In the genomic region with DNA sequence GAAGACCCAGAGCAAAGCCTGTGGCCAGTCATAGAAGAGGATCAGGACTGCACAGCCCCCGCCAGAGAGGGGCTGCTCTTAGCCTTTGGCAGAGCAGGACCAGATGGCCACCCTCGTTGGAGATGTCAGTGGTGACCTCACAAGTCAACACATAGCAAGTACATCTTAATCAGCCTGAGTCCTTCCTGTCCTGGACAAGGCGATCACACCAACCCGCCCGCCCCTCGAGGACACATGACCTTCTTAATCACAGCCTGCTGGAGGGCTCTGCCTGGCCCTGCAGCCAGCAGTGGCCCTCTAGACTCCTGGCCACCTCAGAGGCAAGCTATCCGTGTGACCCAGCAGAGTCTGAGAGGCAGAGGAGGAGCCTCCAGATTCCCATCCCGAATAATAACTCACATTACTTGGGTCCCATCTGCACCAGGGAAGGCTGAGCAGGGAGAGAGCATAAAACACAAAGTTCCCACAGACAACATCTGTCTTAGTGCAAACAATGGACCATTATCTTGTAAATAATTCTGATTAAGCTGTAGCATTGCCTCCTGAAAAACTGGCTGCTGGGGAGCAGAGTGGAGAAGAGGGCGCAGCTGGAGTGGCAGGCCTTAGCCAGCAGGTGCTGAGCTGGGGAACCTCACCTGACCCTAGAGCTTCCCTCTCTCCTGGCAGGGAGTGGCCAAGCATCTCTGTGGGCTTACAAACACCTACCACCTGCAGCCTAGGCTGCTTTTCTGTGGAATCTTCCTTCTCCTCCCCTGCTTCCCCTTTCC, we compare ENCODE assay signal across 17 mouse cellular contexts.
A peak's percentile ranks its signal among the peaks of the same experiment; 100 is the strongest.
DNase-seq lines count a peak whose midpoint lies in the region; ATAC-seq lines count a peak whose summit lies in the region.
"Had no signal": no experiment of that assay in that cellular context is flagged by ENCODE, and none has a peak within 500 bp of the region (broad histone marks: within the 10 kb centered on the region; RNA-seq: fewer than 3 reads in every experiment).

No protein-coding gene starts in this region.

- 21% methylated on average over 9 of the region's 9 CpGs for WGBS in heart, embryonic 10.5 days
- WGBS in neural tube, embryonic 12.5 days: 51% methylated on average over 9 of the region's 9 CpGs
- WGBS in neural tube, embryonic 15.5 days: 55% methylated on average over 9 of the region's 9 CpGs
- WGBS in hindbrain, embryonic 16.5 days: 48% methylated on average over 9 of the region's 9 CpGs

- H3K9me3 ChIP-seq in heart, embryonic 10.5 days: no peaks in the 10 kb centered on the region
- no peaks in the 10 kb centered on the region for H3K9me3 ChIP-seq in neural tube, embryonic 12.5 days
- H3K9me3 ChIP-seq in neural tube, embryonic 15.5 days (replicated peaks): no peaks in the 10 kb centered on the region
- no peaks in the 10 kb centered on the region for H3K9me3 ChIP-seq in hindbrain, embryonic 16.5 days (ENCODE audit: control insufficient read depth, low read length)
- H3K9me3 ChIP-seq: heart, embryonic 13.5 days; limb, embryonic 13.5 days had no signal

- H3K9ac ChIP-seq in neural tube, embryonic 12.5 days: no peak overlapping the region
- H3K9ac ChIP-seq in neural tube, embryonic 15.5 days (replicated peaks): no peak overlapping the region
- no peak overlapping the region for H3K9ac ChIP-seq in hindbrain, embryonic 16.5 days (ENCODE audit: low read depth, low read length)
- H3K9ac ChIP-seq: heart, embryonic 13.5 days; limb, embryonic 13.5 days had no signal

- no peak overlapping the region for H3K27ac ChIP-seq in heart, embryonic 10.5 days
- H3K27ac ChIP-seq in neural tube, embryonic 12.5 days: no peak overlapping the region
- H3K27ac ChIP-seq in neural tube, embryonic 15.5 days (replicated peaks): no peak overlapping the region
- no peak overlapping the region for H3K27ac ChIP-seq in hindbrain, embryonic 16.5 days (ENCODE audit: low read depth, low read length)
- H3K27ac ChIP-seq: gastrocnemius, adult 2 months; heart, embryonic 13.5 days; limb, embryonic 13.5 days had no signal

- 0 out of 2 replicates have a peak, but pooled peaks cover 7% of the 10 kb centered on the region for H3K27me3 ChIP-seq in heart, embryonic 10.5 days (ENCODE audit: insufficient read depth, poor library complexity, severe bottlenecking)
- no peaks in the 10 kb centered on the region for H3K27me3 ChIP-seq in neural tube, embryonic 12.5 days (replicated peaks)
- no peaks in the 10 kb centered on the region for H3K27me3 ChIP-seq in neural tube, embryonic 15.5 days (replicated peaks)
- no peaks in the 10 kb centered on the region for H3K27me3 ChIP-seq in hindbrain, embryonic 16.5 days (replicated peaks; ENCODE audit: control insufficient read depth, insufficient read depth, low read length)
- H3K27me3 ChIP-seq: heart, embryonic 13.5 days had no signal

- H3K4me2 ChIP-seq in neural tube, embryonic 12.5 days (replicated peaks): no peak overlapping the region
- no peak overlapping the region for H3K4me2 ChIP-seq in neural tube, embryonic 15.5 days
- H3K4me2 ChIP-seq in hindbrain, embryonic 16.5 days (ENCODE audit: low read length): no peak overlapping the region
- H3K4me2 ChIP-seq: heart, embryonic 13.5 days; limb, embryonic 13.5 days had no signal

- no peaks in the 10 kb centered on the region for H3K36me3 ChIP-seq in heart, embryonic 10.5 days
- no peaks in the 10 kb centered on the region for H3K36me3 ChIP-seq in neural tube, embryonic 12.5 days
- no peaks in the 10 kb centered on the region for H3K36me3 ChIP-seq in neural tube, embryonic 15.5 days
- no peaks in the 10 kb centered on the region for H3K36me3 ChIP-seq in hindbrain, embryonic 16.5 days (ENCODE audit: control insufficient read depth, insufficient read depth, low read length)
- H3K36me3 ChIP-seq: heart, embryonic 13.5 days; limb, embryonic 13.5 days had no signal

- H3K4me3 ChIP-seq in heart, embryonic 10.5 days: no peak overlapping the region
- no peak overlapping the region for H3K4me3 ChIP-seq in neural tube, embryonic 12.5 days
- no peak overlapping the region for H3K4me3 ChIP-seq in neural tube, embryonic 15.5 days (replicated peaks)
- no peak overlapping the region for H3K4me3 ChIP-seq in hindbrain, embryonic 16.5 days (ENCODE audit: low read length)
- H3K4me3 ChIP-seq: erythroblast, embryonic 14.5 days; gastrocnemius, adult 2 months; heart, embryonic 13.5 days; limb, embryonic 13.5 days had no signal

- intact Hi-C loops in left cerebral cortex, postnatal 14 days (cut with DNase I): no loop called here

- H3K4me1 ChIP-seq in heart, embryonic 10.5 days: peaks cover 17% of the 10 kb centered on the region
- H3K4me1 ChIP-seq in neural tube, embryonic 12.5 days: peaks cover 15% of the 10 kb centered on the region
- peaks cover 19% of the 10 kb centered on the region for H3K4me1 ChIP-seq in neural tube, embryonic 15.5 days
- H3K4me1 ChIP-seq in hindbrain, embryonic 16.5 days (ENCODE audit: control insufficient read depth, insufficient read depth, low read depth, low read length): no peaks in the 10 kb centered on the region

- ATAC-seq in neural tube, embryonic 12.5 days (ENCODE audit: low FRiP score, low read depth): 0 out of 2 replicates have a peak, but pooled peaks have one; percentile 41
- no peak; the same call in 1 of the 2 replicates for ATAC-seq in neural tube, embryonic 15.5 days (ENCODE audit: low FRiP score)
- ATAC-seq in hindbrain, embryonic 16.5 days: 0 out of 2 replicates have a peak, but pooled peaks have one; percentile 34

- DNase-seq in heart, embryonic 10.5 days (ENCODE audit: low spot score): peak; percentile 79
- DNase-seq in heart, postnatal 4 days: no peak
- peak; percentile 38 for DNase-seq in retina, postnatal 7 days (ENCODE audit: low read depth, low spot score)
- DNase-seq in adrenal gland, adult 8-10 months: no peak
- DNase-seq in left cerebral cortex, postnatal 14 days (ENCODE audit: low spot score in 2 of 2): no peak
- DNase-seq: B cell, adult 2 months; cerebellum, postnatal 25 days; gastrocnemius, adult 2 months; kidney, adult 18-20 months; lung, adult 18-20 months; thymus, postnatal 25 days had no signal

Comparison
In these comparisons a context has a peak if more than half of its experiments do, and no peak if none do; other contexts are left out.
1. DNase-seq: peak in heart, embryonic 10.5 days (single experiment) and retina, postnatal 7 days (single experiment); none in heart, postnatal 4 days (single experiment), adrenal gland, adult 8-10 months (single experiment) and left cerebral cortex, postnatal 14 days (0 of 2).